Mouse (Mus musculus) monocyte, adult 2 months (primary cell): Measurements from ENCODE around the gene Mroh2a.

Experiments used
- DNase-seq, 2 experiments: peaks; one replicate each; pipeline ENCODE4 v3.0.0; 2022; ENCODE audit warnings: low spot score in 2 of 2, low read depth in 1 of 2

Mroh2a gene

DNA sequence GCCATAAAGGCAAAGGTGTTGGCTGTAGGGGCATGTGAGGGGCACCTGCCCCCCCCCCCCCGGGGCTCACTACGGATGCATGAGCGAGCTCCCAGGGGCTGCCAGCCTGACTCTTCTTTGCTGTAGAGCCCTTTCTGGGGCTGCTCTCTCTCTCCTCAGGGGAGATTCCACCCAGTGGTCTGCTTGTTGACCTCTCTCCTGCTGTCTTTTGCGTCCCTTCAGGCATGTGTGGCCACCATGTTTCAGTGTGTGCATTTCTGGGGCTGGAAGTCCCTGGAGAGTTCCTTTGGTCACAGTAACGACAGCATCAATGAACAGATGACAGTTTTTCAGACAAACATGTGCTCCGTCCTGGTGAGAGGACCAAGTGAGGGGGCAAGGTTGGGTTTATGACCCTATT, 31.6 kb downstream of the Mroh2a start:
- DNase-seq = no peak

DNA sequence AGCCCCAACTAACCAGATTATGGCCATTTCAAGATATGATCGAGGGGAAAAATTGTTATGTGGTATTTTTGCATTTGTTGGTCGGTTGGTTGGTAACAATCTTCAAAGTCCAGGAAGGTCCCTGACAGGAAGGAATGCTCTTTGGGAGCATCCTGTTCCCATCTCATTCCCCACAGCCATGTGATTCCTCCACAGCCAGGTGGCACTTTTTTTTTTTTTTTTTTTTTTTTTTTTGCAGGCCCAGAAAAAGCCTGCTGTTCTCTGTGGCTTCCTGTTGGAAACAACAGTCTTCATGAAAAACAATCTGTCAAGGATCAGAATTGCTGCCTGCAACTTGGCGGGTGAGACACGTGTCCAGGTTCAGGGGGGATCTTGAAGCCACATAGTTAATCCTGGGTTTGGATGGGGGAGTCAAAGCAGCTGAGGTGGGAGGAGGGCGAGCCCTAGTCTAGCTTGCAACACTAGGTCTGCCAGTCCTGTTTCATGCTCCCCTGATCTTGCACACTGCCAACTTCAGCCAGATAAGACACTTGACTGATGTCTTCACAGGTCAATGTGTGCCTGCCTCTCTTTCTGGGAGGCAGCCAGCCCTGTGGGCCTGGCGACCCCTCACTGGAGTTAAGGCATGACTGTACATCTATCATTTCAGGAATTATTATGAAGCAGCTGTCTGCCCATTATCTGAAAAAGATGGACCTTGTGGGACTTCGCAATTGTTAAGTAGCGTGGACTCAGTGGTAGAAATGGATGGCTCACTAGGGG, 32.3 kb downstream of the Mroh2a start:
- DNase-seq = no peak

DNA sequence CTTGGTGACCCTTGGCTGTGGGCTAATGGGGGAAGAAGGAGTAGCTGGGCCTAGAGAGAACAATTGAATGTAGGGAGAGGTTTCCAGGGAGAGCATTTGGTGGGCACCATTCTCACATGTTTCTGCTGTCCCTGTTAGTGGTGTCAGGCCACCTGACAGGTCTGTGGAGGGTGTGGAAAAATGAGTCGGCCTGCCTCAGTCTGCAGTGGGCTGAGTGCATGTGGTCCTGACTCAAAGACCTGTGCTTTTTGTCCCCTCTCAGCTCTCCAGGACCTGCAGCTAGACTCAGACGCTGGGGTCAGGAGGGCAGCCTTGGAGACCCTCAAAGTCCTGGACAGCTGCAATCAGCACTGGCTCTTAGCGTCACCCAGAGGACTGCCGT, 32.8 kb downstream of the Mroh2a start:
- DNase-seq = no peak

DNA sequence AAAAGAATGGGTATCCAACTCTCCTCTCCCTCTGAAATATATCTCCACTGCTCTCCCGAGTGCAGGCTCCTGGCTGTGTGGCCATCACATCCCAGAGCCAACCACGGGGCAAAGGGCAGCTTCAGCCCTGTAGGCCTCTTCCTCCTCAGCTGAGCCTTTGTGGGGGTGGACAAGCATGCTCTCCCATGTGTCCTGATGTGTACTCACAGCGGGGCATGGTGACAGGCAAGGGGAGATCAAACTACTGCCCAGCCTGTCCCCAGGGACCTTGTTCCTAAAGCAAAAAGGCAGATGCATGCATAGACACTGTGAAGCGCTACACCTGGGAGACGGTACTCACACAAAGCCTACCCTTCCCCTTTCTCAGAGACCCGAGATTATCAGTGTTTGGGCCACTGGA, 33.3 kb downstream of the Mroh2a start:
- DNase-seq = no peak

DNA sequence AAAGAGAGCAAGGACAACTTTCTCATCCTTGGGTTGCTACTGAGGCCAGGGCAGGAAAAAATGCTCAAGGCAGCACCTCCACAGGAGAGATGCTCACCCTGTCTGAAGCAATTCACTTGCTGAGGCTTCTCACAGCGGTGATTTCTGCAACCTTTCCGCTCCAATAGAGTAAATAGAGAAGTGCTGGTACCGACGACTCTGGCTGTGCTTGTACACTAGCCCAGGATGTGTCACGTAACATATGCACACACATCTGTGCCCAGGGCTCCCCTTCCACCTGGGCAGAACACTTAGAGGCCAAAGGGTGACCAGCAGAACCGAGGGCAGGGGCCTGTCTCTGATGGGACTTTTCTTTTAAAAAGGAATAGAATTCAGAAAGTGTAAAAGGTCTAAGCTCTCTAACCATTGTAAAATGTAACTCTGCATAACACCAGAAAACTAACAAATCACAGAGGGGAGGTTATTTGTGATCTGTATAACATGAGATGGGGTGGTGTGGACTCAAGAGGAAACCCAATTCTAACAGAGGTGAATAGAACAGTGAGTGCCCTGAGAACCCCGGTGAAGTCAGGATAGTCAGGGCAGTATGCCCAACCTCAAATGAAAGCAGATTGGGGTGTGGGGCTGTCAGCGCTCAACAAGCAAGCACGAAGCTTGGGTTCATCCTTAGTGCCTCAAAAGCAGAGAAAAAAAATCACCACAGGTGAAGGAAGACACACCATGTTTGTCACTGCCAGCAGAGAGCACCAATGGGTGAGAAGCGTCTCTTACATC, 34.0 kb downstream of the Mroh2a start:
- DNase-seq = no peak

DNA sequence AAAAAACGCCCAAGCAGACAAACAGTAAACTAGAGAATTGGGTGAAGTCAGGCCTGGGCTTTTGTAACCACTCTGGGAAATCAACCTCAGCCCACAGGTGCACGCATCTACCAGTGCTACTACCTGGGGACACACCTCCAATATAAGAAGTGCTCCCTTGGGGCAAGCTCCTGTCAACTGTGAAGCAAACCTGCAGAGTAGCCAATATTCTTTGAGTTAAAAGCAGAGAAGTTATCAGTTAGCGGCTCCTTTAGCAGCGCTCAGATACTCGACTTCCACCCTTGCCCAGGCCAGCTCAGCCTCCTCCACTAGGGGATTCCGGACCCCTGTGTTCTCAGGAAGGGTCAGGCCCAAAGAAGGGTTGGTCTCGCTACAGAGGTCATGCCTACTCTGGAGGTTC, 34.9 kb downstream of the Mroh2a start:
- no peak for DNase-seq

DNA sequence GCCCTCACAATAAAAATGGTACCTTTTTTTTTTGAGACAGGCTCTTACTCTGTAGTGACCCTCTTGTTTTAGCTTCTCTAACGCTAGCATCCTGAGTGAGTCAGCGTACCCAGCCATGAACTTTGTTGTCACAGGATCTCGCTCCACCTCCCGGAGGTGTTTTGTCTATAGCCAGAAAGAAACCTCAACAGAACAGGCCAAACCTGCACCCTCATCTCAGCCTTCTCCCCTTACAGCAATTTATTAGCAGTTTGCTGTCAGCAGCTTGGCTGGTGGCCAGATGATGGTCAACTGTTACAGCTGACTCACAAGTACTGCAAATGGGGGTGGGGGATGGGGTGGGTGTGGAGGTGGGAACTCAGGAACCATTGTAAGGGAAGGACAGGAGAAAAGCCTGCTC, 35.5 kb downstream of the Mroh2a start:
- DNase-seq = no peak

DNA sequence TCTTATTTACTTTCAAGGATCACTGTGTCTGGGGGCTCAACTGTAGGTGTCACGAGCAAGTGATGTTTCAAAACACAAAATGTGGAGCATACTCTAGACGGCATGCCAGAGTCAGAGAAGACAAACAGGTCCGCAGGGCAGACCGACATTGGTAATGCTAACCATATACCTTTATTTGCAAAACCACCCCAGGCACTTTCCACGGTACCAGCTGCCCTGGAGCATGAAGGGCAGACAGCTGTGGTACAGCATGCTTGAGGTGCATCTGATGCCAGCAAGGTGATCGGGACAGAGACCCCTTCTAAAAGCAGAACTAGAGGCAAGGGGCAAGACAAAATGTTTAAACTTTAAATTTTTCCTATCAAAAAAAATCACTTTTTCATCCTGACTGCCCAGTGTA, 36.2 kb downstream of the Mroh2a start:
- DNase-seq = no peak

DNA sequence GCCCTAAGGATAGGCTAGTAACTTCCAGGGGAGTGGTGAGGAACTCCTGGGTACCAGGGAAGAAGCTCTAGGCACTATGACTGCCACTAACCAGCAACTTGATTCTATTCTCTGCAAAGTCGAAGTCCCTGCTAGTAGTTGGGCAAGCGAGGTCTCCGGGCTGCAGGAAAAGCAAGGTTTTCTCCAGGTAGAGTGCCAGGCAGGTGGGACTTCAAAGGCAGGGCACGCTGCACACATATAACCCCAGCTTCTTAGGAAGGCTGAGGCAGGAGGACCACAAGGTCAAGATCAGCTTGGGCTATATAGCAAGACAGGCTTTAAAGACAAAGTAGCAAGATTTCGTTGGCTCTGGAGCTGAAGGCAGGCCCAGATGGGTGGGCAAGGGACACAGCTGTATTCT, 37.0 kb downstream of the Mroh2a start:
- DNase-seq = no peak

DNA sequence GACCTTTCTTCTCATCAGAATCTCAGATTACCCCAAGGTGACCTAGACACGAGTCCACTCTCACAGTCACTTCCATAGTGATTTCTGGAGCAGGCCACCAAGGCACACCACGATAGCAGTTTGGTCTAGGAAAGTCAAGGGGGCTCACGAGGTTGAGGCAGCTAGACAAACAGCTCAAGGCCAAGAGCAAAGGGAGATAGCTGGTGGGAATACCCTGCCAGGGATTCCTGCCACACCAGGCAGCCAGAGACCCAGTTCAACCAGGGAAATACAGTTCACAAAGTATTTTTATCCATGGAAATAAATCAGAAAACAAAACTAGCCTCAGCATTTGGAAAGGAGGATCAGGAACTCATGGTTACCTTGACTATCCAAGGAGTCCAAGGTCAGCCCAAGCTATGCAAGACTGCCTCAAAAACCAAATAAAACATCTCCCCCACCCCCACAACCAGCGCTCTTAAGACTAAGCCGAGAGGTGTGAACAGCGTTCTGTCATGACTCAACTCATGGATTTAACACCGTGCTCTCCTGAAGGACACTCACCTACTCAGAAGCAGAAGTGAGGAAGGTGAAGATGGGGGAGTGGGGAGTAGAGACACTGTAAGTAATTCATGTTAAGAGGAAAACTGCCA, 37.6 kb downstream of the Mroh2a start:
- DNase-seq = no peak

DNA sequence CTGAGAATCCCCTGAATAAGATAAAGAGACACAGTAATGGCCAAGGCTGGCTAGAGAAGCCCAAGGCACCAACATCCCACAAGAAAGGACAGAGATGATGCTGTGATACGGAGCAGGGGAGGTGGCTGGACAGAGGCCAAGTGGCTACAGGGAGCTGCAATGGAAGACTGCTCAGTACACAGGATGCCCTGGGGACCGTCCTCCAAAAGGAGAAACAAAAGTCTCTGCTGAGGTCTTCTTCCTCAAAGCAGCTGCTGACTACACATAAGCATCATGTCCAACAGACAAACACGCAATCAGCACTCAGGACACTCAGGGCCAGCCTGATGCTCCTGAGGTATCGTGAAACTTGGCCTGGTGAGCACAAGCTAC, 38.1 kb downstream of the Mroh2a start:
- no peak for DNase-seq

DNA sequence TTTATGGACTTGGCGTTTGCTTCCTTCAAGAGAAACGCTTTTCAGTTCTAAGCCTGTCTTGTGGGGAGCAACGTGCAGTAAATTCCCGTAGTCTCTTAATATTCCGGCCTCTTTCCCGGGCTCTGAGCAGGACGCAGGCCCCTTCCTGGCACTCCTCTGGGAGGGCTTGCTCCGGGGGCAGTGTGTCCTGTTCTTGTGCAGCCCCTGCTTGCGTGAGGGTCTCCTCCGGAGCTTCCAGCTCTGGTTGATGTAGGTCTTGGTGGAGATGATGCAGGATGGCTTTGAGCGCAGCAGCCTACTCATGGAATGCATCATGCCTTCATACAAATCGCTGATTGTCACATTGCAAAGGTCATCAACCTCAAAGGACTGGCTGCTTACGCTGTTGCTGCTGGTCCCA, 39.3 kb downstream of the Mroh2a start:
- DNase-seq = no peak

DNA sequence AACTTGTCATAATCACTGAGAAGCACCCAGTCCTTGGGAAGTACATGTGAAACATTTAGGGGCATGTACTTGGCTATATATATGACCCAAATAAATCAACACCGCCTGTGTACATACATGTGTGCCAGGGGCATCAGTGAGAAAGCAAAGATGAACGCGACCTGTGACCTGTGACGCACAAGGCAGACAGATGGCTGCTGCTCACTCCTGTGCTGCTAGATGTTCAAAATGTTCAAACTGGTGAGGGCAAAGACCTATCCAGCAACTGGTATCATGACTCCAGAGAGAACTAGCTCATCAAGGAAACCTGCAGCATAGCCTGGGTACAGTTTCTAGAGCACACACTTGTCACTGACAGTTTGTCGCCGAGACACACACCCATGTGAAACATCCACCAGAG, 40.7 kb downstream of the Mroh2a start:
- DNase-seq = no peak

DNA sequence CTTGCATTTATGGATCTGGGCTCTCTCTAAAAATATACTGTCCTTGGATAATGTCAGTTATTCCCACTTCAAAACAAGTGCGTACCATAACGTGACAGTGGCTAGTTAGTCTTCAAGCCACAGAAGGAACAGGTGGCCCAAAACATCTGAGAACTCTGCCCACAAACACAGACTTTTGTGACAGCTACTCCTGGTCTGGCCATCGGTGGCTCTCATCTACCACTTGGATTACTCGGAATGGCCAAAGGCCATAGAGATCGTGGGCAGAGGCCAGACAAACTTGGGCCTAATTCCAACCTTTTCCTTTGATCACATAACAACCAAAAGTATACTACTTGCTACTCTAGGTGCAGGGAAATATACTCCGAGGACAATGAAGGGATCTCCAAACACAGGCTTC, 41.3 kb downstream of the Mroh2a start:
- no peak for DNase-seq

DNA sequence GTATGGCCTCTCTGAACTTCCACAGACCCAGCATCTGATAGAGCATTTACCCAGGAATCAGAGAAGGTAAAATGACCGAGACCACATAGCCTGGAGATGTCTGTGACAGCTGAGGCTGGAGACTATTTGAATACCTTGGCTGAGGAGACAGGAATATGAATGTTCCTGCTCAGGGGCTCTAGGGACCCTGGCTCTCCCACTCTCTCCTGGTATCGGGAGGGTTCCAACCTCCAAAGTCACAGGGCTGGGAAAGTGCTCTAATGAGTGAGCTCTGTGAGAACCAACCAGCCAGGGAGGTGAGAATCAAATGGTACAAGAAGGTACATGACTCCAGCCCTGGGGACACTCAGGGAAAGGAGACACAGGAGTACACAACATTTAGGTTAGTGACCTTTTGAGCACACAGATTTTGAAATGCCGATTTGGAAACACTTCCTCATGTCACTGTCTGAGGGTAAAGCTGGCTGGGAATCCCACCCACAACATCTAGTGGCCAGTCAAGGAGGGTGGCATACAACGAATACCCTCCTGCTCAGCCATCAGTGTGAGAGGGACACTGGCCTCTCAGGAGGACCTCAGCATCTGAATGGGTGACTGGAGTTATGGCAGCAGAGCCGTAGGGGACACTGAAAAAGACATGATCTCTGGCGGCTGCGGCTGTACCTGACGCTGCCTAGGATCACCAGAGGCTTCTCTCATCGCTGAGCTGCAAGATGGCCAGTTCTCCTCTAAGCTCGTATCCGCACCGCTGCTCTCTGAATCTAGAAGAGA, 42.9 kb downstream of the Mroh2a start:
- DNase-seq = no peak

DNA sequence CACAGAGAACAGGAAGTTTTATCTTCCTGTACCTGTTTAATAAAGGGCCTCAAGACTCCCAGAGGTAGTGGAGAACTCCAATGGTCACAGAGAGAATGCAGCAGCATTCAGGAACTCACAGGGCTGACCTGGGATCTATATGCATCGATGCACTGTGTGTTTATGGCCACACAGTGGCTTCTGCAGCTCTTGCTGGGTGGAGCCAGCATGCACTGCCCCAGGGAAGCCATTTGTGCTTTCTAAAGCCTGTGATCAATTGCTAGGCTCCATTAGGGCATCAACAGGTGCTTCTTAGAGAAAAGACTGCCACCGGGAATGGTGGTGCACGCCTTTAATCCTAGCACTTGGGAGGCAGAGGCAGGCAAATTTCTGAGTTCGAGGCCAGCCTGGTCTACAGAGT, 46.1 kb downstream of the Mroh2a start:
- DNase-seq = no peak

DNA sequence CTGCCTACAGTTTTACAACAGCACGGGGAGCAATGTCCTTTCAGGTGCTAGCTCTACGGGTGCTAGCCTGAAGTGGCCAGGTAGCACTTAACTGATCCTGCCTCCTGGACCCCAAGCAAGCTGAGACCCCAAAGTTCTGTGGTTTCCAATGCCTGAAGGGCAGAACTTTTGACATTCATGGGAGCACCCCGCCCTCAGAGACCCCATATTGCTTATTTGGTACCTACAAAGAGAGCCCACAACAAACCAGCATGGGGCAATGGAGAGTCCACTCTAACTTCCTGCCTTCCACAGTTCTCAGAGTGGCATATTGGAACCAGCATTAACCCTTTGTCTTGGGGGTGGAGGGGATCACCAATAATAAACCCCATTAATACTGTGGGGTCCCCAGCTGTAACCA, 46.5 kb downstream of the Mroh2a start:
- DNase-seq = no peak

DNA sequence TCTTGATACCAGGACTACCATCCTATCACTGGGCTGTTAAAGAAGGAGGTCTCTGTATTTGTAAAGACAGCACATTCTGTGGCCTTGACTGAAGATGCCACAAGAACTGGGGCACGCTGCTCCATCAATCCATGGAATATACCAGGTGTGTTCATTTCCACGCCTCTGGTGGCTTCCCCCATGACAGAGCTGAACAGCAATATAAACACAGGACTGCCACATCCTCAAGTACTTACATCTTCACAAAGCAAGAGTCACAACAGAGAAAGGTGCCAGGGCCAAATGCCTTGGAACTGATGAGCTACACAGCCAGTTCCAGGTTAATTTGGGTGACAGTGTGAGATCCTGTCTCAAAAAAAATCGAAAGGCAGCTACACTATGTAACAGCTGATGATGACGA, 47.0 kb downstream of the Mroh2a start:
- DNase-seq = no peak

DNA sequence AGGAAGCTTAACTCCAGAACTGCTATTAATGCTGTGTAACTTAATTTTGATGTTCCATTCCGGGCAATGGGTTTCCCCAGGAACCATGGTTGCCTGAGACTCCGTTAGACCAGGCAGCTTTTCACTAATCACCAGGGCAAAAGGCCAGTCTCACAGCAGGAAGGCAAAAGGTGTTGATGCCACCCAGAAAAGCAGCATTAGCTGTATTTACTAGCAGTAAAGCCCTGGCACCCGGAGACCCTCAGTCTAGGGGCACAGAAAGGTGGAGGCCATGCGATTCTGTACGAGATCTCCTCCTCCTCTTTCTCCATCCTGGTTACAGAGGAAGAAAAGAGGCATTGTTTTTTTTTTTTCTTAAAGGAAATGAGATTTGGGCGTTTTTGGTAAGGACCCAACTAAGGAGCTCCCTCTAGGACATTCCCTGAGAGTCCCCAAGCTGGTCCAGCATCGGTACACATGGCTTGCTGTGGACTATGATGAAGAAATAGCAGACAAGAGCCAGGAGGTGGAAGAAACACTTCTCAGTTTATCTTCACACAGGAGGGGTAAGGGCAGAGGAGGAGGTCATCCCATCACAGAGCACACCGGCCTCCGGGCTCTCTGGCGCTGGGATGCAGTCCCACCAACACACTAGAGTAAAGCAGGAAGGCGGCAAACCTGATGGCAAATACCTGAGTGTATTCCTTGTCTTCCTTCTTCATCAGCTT, 47.7 kb downstream of the Mroh2a start:
- DNase-seq = no peak

DNA sequence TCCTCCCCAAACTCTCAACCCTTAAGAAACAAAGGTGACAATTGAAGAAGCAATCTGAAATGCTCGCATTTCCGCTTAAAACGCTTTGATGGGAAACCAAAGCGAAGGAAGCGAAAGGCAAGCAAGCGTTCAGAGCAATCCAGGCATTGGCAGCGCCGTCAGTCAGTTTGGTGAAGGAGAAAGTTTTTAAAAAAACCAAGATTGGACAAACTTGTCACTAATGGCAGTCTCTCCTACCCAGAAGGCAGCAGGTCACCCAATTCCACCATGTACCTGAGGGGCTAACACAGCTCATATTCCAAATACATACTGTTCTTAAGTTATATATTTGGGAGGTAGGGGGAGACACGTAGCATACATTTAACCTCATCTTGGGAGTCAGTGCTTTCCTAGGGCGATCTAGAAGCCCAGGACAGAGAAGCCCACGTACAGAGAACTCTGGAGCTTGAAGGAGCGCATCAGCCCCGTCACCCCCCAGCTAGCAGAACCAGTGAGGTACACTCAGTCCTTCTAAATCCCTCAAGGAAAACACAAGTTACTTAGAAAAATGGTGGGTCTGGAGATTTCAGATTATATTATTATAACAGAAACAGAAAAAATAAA, 48.4 kb downstream of the Mroh2a start:
- DNase-seq = no peak
